Mouse (Mus musculus) heart, postnatal 0 days (tissue): ENCODE measurements at regions not wholly inside any gene's neighbourhood (a gene's known extent, or its start where the extent isn't known, plus 50 kb on each side); places are given as distances from the start of the nearest gene placed in this dataset.

Experiments used
- CTCF ChIP-seq: IDR thresholded peaks from 2 replicates; pipeline ENCODE4 v1.5.1; 2016; ENCODE audit warnings: antibody characterized with exemption, control low read depth, low read depth
- EP300 ChIP-seq: IDR thresholded peaks from 2 replicates; pipeline ENCODE4 v1.6.1; 2016; ENCODE audit warnings: antibody characterized with exemption, low read depth

DNA sequence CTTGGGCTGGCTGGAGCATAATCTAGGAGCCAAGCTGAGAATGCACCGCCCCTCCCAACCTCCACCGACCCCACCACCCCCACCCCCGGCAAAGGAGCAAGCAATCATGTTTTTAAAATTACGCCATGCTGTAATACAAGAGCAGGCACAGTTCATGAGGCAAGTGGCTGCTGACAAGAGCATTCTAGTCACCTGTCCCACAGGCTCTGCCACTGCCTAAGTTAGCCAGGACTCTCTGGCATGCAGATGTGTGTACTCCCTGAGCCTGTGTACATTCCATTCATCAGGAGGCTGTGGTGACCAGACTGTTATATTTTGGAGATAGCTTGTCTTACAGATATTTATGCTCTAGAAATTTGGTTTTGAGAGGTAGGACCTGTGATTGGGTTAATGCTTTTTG lies 520.8 kb upstream of the Pdzrn3 start:
- no peak for TF ChIP-seq EP300
- TF ChIP-seq CTCF, result no peak
